Mouse (Mus musculus) c-Kit-positive CD71-positive TER-119-positive erythroid progenitor cells, embryonic 14.5 days (primary cell): ENCODE measurements at regions not wholly inside any gene's neighbourhood (a gene's known extent, or its start where the extent isn't known, plus 50 kb on each side); places are given as distances from the start of the nearest gene placed in this dataset.

Source experiments
- DNase-seq: peaks from one replicate; pipeline ENCODE4 v3.0.0-alpha.2; 2013; ENCODE audit warnings: low spot score

DNA sequence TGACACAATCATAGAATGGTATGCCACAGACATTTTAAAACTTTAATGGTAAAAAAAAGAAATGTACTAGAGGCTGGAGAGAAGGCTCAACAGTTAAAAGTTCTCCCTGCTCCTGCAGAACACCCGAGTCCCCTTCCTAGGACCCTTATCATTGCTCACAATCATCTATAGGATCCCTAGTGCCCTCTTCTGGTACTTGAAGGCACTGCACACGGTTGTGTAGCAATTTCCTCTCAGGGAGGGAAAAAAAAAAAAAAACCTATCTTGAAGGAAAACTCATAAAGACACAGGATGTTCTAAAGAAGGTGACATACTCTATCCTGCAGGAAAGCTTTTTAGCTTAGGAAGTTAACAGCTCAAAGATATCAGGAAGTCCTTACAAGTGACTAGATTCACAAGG, 154.4 kb upstream of the Lmcd1 start:
- no peak for DNase-seq

DNA sequence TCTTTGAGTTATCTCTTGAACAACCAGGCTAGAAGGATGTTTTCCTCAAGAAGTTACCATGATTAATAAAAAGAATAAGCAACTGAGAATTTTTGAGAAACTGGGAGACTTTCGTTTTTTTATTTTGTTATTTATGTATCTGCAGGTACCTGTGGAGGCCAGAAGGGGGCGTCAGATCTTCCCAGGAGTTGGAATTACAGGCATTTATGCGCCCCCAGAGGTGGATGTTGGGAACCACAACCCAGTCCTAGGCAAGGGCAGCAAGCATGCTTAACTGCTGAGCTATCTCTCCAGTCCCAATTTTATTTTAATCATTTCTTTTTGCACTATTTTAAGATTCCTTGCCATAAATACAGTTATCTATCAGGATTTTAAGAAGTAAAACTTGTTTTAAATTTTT, 140.0 kb upstream of the Lmcd1 start:
- peak; percentile 9 for DNase-seq

DNA sequence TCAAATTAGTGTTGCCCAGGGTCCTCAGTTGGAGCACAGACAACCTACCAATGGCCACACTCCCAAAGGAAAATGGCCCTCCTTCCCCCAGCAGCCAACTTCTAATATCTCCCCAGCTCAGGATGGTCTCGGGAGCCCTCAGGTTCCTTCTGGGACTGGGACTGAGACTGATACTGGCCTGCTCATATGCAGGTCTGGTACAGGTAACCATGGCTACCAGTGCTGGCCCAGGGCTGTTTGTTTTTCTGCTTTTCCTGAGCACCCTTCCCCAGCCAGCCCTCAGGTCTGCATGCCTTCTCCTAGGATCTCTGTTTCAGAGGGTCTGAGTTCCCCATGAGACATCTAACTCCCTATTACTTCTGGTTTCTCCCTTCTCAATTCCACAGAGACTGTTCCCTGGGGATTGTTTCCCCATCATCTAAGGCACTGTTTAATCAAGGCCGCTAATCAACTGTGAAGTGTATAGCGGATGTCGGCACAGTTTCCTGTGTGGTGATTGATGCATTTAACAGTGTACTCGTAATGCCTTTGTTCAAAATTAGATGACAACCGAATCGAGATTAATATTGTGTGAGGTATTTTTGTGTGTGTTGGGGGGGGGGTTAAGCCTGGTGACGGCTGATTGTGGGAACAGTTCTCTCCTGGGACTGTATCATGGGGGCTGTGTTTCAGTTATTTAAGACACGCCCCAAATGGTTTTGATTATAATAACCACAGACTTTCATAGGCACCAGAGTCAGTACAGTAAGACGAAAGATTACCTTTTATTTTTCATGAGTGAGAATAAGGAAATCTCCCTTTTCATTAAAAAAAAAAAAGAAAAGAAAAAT, 120.8 kb upstream of the Lmcd1 start:
- no peak for DNase-seq

DNA sequence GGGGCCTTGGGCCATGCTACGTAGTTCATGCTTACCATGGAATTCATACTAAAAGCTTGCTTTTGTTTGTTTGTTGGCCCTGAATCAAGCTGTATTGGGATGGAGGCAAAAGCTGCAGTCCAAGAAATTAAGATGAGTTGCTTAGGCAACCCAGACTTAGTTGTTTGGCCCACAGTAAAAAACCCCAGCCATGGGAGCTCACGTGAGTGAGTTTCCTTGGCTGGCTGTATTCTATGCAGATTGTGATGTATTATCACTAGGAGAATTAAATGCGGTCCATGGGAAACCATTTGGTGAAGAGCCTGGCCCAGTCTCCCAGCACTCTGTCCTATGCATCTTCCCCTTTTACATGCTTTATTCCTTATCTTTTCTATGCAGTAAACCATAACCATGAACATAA, 106.1 kb upstream of the Lmcd1 start:
- no peak for DNase-seq

DNA sequence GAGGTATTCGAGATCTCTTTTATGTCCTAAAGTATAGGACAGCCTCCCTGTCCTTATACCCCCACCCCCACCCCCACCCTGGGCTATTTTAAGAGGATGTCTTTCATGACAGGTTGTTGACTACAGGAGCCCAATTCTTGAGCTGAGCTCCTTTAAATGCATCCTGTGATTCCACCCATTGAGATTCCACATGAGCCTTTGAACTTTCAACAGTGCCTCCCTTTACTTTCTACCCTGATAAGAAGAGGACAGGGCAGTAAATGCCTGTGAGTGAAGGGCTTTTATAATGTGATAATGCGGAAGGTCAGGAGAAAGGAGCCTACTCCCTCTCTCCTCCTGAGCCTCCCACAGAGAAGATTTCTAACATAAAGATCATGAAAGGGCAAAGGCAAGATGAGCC, 97.2 kb upstream of the Lmcd1 start:
- no peak for DNase-seq

DNA sequence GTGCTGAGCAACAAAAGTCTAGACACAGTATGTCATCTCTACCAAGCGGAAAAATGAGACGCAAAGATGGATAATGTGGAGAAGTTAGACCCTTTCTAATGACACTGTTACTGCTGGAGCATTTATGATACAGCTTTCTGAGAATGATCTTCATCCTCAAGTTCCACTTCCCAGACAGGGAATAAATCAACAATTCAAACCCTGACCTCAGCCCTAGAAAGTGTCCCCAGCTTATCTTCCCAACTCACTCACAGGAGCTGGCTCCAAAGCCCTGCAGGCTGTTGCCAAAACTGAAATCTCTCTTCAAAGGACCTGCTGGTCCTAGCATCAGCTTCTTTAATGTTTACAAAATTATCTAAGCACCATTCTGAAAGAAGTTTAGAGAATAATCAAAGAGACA, 85.9 kb upstream of the Lmcd1 start:
- no peak for DNase-seq

DNA sequence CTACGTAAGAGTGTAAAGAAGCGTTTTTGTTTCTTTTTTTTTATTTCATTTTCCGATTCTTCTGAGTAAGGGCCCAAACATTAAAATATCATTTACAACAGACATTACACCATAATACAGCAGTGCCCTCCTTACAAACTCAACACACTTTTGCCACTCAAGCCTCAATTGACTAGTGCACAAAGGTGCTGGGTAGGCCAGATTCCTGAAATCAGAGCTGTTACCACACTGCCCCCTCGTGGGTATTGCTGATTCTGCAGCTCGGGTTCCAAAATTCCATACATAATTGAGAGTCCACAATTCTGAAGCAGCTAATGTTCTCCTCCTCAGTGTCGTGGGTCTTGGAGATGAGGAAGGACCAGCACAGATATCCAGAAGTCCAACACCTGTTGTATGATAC, 82.5 kb upstream of the Lmcd1 start:
- DNase-seq = no peak

DNA sequence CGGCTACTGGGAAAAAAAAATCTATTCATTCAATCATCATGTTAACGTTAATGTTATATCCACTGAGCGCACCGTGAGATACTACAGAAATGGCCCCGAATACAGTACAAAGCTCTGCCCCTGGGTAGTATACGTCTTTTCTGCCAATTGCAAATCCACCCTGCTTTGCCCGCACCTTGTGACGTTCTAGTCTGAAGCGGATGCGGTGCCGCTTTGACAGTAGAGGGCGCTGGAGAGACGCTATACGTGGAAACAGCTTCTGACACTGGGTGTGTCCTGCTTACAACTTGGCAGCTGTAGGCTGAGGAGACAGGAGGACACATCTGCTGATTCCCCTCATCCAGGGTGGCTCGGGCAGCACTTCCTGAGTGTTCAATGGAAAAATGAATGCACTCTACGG, 76.1 kb upstream of the Lmcd1 start:
- peak; percentile 39 for DNase-seq

DNA sequence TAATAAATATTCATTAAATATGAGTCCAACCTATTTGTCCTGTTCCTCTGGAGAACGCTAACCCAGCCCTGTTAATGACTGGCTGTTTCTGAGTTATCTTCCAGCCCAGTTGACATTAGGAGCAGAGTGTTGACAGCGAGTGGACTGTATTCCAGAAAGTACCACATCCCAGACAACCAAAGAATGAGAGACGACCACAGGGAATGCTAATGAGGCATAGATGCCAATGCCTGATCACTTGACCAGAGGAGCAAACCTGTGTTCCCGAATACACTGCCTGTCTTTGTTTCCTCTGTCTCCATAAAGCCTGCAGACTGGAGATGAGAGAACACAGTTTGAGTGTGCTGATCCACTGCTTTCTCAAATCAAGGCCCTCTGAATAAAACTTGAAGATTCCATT, 74.3 kb upstream of the Lmcd1 start:
- no peak for DNase-seq

DNA sequence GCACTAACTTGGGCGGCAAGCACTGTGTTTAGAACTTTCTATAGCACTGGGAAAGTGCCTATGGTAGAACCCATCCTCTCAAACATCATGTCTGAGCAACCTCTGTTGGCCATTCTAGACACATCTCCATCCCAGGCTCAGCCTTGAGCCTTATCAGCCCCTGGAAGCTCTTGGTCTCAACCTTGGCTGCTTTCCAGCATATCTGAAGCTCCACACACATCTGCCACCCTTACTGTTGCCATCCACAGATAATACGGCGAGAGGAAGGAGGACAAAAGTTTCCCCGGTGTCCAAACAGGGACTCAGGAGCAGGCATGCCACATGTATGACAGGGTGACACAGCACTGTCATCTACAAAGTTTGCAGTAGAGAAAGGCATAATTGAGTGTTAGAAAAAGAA, 71.4 kb upstream of the Lmcd1 start:
- DNase-seq = no peak

DNA sequence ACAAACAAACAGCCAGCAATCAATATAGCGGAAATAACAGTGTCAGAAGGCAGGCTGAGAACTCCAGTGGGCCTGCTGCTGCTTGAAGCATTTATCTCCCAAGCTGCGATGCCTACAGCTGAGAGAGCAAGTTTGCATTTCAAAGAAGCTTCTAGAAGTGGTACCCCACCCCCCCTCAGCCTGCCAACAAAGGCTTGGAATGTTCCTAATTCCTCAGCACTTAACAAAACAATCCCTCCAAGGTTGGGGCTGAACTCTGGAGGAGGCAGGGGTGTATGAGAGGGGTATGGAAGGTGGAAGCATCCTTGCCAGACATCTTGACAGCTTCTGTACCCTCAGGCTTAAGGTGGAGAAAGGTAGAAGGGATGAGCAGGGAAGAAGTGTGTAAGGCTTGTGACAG, 70.2 kb upstream of the Lmcd1 start:
- DNase-seq = no peak

DNA sequence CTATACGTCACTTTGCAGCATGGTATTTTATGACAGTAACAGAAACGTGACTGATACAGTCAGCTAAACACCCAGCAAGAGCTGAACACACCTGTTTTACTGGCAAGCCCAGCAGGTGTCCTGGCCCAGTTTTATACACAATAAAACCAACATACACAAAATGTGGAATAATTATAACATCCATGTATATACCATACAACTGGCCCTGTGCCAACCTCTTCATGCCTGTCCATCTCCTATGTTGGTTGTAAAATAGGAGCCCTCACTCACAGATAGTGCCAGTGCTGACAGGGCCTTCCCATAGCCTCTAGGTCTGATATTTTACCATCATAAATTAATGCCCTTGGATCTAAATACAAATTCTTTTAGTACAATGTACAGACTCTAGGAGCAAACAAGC, 68.6 kb upstream of the Lmcd1 start:
- DNase-seq = no peak

DNA sequence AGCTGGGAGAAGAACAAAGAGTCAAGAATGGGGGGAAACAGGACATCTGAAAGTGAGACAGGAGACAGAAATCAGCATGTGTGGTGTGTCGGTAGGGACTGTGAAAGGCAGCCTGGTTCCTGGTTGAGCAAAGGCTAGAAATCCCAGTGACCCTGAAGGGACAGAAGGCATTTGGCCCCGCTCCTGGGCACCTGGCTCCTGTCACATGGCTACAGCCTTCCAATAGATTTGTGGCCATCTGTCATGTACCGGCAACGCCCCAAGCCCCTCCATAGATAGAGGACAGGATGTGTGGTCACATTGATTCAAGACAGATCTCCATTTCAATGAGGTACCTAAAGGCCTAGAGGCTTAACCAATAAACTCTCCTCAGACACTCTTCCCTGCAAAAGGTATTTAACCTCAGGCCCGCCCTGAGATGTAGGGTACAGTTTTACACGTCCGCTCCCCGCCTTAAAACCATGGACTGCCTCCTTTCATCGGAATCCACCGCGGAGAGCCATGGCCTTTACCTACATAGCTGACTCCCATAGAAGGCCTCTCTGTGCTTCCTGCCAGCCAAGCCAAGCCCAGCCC, 68.0 kb upstream of the Lmcd1 start:
- DNase-seq = no peak

DNA sequence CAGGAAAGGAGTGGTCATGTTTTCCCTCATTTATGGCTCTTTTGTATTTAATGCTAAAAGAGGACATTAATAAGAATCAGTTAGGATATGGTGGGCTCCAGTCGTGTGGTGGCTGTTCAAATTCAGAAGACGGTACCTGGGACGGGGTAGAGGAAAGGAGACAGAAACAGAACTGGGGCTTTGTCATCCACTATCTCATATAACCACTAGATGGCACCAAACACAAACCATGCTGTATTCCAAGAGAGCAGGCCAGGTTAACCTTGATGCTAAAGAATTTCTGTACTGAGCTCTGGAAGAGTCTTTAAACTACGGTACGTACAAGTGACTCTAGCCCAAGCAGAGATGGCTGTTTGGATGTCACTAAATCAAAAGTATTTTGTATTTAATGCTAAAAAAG, 66.3 kb upstream of the Lmcd1 start:
- DNase-seq = peak; percentile 16

DNA sequence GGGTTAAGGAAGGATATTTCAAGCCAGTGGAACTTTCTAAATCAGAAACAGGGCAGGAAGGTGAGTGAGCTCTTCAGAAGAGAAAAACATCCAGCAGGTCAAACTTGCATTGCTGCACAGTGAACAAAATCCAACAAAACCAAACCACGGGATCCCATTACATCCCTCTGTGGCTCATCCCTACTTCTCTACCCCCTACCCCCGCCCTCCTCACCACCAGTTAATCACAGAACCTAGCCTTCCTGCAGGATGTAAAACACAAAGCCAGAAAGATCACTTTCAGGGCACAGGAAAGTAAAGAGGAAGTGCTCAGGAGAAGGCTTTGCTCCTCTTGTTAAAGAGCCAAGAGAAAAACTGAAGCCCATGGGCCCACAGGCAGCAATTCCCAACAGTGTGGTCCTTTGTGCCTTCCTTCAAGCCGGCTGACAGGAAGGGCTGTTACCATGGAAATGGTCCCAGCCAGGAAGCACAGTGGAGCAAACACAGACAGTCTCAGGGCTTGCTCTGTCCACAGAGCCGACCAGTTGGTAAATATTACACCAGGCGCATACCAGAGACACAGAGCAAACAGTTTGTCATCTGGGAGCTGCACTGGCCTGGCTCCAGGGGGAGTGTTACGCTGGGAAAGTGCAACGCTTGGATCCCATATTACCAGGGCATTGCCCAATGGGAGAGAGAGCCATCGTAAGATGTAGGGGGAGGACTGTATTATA, 63.2 kb upstream of the Lmcd1 start:
- no peak for DNase-seq

DNA sequence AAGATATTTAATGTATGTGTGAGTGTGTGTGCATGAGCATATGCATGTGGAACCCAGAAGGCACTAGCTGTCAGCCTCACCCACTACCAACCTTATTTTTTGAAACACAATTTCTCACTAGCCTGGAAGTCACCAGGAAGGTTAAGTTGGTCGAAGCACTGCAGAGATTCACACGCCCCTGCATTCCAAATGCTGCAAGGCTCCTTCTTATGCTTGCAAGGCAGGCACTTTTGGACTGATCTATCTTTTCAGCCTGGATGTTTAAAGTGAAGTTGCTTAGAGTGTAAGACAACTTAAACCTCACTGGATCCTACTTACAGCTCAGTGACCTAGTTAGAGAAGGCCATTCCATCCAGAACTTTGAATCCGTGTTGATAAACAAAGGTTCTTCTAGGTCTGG, 56.7 kb upstream of the Lmcd1 start:
- no peak for DNase-seq

DNA sequence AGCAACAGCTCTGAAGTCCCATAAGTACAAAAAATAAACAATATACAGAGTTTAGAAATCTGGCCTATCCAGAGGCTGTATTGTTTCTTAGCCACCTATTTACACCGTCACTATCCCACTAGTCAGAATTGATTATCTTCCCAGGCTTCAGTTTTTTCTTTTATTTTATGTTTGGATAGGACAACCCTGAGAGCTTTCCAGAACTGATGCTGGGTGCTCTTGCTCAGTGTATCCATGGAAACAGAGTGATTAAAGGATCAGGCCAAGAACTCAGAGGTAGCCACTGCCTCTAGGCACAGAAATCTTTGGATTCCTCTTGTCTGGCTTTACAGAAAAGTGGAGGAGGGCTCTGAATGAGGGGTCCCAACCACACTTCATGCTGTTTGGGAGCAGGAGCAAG, 55.3 kb upstream of the Lmcd1 start:
- DNase-seq = no peak

DNA sequence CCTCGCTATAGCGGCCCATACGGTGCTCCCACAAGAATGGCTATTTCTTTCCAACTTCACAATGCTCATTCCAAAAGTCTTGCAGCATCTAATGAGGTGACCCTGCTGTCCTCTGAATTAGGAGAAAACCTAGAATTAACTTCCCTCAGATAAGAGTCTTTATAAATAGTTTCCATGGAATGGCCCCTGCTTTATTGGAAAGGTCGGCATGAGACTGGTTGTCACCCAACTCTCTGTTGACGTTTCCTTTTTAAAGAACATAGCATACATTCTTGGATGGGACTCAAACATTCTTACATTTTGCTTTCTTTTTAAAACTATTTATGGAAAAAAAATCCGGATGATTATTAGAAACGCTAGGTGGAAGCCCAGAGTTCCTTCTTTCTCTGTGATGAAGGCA, 53.9 kb upstream of the Lmcd1 start:
- DNase-seq = no peak

DNA sequence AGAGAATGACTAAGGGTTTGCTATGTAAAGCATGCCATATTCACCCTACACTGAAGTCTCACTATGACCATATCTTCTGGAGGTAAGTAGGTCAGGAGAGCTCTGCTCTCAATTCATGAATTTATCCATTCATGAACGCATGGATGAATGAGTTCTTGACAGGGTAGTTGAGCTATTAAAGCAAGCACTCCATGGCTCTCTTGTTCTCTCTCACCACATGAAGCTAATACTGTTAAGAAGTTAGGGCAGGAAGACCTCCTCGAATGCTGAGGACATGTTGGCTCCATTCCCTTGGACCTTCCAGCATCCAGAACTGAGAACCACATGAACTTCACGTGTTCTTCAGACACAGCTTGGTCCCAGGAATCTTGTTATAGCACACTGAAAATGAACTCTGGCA, 53.4 kb upstream of the Lmcd1 start:
- no peak for DNase-seq

DNA sequence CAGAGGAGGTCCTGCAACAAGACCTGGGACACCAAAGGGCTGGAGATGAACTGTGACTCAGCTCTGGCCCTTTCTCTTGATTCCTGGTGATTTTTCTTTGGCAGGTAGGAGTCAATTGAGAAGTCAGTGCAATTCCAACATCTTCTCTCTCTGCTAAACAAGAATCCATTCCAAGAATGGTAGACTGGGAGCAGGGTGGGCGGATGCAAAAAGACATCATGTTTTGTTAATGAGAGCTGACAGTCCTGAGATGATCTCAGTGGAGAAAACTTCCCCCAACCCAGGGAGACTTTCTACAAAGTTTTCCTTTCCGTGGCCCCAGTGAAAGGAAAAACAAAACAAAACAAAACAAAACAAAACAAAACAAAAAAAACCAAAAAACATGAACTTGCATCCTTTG, 52.2 kb upstream of the Lmcd1 start:
- no peak for DNase-seq

DNA sequence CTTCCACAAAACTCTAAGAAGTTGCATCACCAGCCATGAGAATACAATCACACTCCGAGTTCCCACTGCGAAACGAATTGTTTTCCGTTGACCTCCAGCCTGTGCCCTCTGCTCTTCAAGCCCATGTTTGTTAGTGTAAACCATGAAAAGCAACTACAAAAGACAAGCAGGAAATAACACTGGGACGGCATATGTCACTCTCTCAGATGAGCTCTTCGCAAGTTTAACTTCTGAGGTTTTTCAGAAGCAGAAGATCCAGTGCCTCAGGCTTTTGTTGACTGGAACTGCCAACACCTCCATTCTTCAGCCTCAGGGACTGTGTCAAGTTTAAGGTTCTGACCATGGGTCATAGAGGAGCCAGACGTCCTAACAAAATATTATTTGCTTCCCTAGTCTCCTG, 50.2 kb upstream of the Lmcd1 start:
- DNase-seq = no peak
